Mouse (Mus musculus) cerebellum, postnatal 4 days (tissue): ENCODE measurements around the gene Ttll1.

Experiments
- DNase-seq, 2 experiments: peaks; one replicate each; pipeline ENCODE4 v3.0.0; 2022; ENCODE audit warnings: low spot score in 2 of 2, mixed read lengths in 1 of 2

Ttll1 gene

DNA sequence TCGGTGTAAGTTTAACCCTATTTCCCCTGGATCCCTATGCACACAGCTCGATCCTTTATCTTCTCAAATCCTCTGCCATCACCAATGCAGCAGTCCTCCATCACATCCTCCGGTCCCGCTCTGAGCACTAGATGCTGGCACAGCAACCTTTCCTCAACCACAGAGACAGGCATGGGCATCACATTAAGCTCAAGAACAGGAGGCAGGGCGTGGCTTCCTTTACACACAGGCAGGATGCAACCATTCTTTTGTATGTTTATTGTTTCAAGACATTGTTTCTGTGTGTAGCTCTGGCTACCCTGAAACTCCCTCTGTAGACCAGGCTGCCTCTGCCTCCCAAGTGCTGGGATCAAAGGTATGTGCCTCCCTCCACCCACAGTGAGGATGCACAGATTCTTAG is 55.1 kb downstream of the Ttll1 start:
- no peak for DNase-seq

- DNase-seq = no peak
Observed at GRCm38 (mm10) chr15:83455034-83455433, 55.7 kb downstream of the Ttll1 start.

DNA sequence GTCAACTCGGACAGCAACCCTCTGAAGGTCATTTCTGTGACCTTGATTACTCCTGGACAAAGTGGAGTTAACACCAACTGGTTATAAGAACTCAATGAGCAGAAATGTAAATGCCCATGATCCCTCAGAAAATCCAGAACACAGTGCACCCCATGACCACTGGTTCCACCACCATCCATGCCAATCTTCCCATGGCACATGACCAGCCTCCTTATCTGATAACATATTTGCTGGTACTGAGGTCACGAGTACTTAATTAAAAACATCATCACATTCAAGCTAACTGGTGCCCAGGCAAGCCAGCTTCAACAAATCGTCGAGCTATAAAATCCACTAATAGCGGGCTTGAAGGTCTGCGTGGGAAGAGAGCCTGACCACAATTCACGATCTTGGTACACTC is 56.3 kb downstream of the Ttll1 start:
- DNase-seq = no peak

DNA sequence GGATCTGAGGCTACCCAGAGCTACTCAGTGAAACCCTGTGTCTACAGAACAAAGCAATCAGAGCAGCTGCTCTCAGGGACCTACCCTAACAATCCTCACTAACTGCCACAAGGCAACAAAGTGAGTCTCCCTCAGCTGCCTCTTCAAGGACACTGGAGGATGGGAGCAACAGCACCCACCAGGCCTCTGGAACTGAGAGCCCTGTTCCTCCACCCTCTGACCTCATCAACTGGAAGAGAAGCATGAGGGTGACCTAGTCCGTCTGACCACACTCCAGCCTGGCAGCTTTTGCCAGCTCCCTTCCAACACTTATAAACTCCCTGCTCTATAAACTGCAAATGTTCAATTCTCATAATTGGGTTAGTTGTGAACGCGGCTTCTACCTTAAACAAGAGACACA is 56.8 kb downstream of the Ttll1 start:
- DNase-seq = no peak

- DNase-seq = no peak
Observed at GRCm38 (mm10) chr15:83452219-83452760, 58.4 kb downstream of the Ttll1 start.

- peak in 1 of 2 experiments; percentile 25 for DNase-seq
Observed at GRCm38 (mm10) chr15:83451621-83452210, 59.0 kb downstream of the Ttll1 start.

DNA sequence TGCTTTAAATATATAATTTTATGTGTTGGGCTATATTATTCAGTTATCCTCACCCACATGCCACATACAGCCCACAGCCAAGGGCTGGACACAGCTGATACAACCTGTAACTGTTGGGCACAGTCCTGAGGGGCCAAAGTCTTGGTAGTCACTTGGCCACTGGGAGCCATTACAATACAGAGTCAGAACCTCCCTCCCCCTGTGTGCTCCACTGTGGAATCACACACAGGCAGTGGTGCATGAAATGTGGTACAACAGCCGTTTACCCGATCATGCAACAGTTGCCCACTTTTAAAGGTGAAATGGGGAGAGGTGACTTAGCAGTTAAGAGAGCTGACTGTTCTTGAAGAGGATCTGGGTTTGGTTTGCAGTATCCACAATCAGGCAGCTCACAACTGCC is 60.7 kb downstream of the Ttll1 start:
- no peak for DNase-seq

GRCm38 (mm10) chr15:83448646-83449045 is 62.0 kb downstream of the Ttll1 start:
- no peak for DNase-seq

- DNase-seq = no peak
Observed at GRCm38 (mm10) chr15:83447791-83448544, 62.7 kb downstream of the Ttll1 start.

DNA sequence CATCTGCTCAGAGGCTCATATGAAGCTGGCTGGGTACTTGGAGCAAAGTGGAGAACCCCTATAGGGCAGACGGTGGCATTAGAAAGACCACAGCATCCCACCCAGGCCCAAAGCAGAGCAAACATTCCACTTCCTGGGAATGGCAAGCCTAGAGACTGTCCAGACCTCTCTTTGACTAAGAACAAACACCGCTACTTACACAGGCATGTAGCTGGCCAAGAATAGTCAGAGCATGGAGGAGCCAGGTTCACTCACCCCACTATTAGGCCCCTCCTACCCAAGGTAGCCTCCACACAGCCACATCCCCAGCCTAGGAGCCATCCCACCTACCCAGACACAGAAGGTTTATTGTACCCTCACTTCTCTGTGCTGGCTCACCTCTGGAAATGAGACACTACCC is 64.8 kb downstream of the Ttll1 start:
- no peak for DNase-seq

DNA sequence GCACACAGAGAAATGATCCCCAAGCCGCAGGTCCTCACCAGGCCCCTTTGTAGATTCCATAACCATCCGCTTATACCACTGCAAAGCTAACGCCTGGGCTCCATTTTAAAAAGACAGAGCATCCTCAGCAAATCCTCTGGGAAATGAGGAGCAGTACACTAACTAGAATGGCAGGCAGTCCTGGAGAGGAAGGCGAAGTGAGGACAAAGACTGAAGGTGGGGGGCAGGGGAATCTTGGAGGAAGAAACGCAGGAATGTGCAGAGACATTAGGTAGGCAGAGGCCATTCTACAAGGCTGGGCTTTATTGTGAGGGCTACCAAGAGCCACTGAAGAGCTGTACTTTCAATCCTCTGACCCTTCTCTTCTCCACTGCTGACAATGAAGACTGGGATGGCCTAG is 65.3 kb downstream of the Ttll1 start:
- DNase-seq = no peak

DNA sequence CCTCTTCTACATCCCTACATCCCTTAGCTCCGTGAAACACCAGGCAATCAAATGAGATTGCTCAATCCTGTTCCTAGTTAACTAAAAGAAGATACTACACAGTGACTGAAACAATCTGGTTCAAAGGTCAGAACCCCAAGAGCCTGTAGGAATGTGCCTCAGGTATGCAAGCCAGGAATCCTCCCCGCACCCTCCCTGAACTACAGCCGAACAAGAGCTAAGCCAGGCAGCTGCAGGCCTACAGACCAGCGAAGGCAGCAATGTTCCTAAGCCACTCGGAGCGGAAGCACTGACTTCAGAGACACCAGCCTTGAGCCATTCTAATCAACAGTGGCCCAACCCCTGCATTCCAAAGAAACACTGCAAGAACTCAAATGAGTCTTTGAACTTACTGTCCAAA is 66.3 kb downstream of the Ttll1 start:
- no peak for DNase-seq

GRCm38 (mm10) chr15:83442495-83443037 is 68.1 kb downstream of the Ttll1 start:
- DNase-seq = no peak

DNA sequence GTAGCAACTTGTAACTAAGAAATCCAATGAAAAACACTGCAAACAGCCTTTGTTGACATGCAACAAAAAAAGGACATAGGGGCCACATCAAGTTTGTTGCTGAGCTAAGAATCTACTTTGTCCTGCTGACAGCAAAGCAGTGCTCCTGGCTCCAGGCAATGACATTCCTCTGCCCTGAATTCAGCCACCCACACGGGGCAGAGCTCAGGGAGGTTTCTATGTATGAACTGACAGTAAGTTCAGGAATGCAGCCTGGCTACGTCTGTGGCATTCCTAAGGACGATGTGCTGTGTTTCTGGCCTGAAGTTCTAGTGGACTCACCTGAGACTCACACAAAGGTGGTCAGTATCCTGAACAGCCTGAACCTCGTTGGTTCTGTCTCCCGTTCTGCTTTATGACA is 70.0 kb downstream of the Ttll1 start:
- DNase-seq = no peak

DNA sequence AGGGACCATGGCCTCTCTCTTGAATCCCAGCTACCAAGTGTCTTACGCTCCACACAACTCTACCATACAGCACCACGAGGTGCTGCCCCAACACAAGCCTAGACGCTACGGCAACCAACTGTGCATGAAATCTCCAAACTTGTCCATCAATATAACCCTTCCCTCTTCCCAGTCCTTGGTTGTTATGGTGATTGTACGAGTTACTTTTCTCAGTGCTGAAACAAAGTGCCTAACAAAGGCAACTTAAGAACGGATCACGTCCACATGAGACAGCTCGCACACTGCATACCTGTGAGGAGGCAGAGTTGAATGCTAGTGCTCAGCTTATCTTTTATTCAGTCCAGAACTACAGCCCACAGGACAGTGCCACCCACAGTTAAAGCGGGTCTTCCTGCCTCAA is 74.2 kb downstream of the Ttll1 start:
- no peak for DNase-seq

DNA sequence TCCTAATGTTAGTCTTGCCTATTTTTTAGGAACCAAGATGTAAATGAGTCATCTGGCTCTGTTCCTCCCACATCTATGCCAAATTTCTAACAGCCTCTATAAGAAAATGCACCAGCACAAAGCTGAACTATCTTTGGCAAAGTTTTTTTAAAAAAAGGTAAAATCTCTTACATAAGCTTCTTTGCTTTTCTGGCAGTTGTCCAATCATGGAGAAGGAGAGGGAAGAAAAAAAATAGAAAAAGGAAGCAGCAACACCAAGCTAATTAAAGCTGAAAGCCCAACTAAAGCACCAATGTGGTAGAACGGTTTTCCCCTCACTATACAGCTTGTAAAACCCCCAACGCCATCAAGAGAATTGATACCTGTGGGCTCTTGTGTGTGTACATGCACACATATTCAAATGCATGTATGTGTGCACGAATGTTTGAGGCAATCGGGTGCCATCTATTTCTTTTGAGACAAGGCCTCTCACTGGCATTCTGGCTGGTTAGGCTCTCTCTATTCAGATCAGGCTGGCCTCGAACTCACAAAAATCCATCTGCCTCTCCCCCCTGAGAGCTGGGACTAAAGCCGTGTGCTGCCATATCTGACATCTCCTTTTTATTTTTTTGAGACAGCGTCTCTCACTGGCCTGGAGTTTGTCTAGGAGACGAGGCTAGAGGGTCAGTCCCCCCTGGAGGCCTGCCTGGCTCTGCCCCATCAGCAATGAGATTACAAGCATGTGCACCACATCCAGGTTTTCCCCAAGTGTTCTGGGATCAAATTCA is 75.2 kb downstream of the Ttll1 start:
- DNase-seq = no peak

GRCm38 (mm10) chr15:83434692-83435091 is 76.0 kb downstream of the Ttll1 start:
- DNase-seq = no peak
